Mouse (Mus musculus) retina, postnatal 7 days (tissue): Measurements from ENCODE around the gene Cnga2.
"Not testable (repeated sequence)": the region's sequence is repeated elsewhere in the genome, so short reads cannot be mapped to it uniquely, and the experiment has no call there.

Source experiments
- DNase-seq: peaks from one replicate; pipeline ENCODE4 v3.0.0-alpha.2; 2012; ENCODE audit warnings: low read depth, low spot score

Cnga2 gene

GRCm38 (mm10) chrX:71991549-71991948, at the start of gene Cnga2:
Cnga2 (plus strand) TSS chrX:71991849.
- no peak for DNase-seq

GRCm38 (mm10) chrX:71946631-71947030, 45.0 kb upstream of the Cnga2 start:
- peak; percentile 29 for DNase-seq

- no peak for DNase-seq
These were observed 33.3 kb upstream of the Cnga2 start for GRCm38 (mm10) chrX:71958366-71958765.

- DNase-seq: peak; percentile 14
These were observed 29.3 kb upstream of the Cnga2 start, which contains the start of gene Prrg3 for GRCm38 (mm10) chrX:71962073-71963051. Prrg3 (plus strand) TSS chrX:71962624.

DNA sequence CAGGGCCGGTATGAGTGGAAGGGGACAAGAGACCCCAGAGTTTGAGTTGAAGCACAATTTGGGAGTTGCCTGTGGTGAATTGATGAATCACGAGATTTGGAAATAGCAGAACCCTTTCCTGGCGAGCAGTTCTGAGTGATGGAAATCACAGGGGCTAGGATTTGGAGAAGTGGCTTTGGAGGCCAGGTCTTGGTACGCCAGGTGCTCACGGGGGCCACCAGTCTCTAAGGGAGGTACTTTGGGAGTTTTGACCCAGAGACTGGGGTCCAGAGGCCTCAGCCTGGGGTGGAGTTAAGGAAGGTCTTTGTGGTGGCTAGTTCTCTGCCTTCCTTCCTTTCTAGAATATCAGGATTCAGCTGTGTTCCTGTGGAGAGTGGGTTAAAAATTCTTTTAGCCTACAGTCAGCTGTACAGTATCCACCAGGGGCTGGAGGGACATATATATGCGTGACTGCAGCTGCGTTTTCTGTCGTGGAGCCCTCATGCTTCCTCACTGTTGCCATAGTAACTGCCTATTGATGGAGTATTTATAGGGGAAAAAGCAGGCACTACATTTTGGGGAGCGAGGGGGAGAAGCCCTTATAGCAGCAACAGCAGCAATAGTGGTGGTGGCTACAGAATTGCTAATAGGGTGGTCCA, 28.3 kb upstream of the Cnga2 start:
- DNase-seq: no peak

- no peak for DNase-seq
These were observed 23.4 kb upstream of the Cnga2 start for GRCm38 (mm10) chrX:71968216-71968615.

GRCm38 (mm10) chrX:71968816-71969215, 22.8 kb upstream of the Cnga2 start:
- no peak for DNase-seq

DNA sequence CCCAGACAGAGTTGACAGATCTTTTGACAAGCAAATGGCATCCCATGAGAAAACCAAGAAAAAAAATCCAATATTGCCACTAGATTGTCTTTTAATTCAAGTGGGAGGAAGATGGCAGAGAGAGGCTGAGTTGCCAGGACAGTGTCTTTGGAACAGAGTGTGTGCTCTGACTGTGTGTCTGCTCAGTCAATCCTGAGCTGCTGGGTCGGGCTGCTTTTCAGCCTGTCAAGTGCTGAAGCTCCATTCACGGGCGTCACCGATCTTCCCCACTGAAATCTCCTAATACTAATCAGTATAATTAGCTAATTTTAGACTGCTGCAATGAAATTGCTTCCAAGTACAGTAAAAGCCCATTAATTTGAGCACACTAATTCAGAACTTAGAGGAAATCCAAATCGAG, 20.3 kb upstream of the Cnga2 start:
- no peak for DNase-seq

DNA sequence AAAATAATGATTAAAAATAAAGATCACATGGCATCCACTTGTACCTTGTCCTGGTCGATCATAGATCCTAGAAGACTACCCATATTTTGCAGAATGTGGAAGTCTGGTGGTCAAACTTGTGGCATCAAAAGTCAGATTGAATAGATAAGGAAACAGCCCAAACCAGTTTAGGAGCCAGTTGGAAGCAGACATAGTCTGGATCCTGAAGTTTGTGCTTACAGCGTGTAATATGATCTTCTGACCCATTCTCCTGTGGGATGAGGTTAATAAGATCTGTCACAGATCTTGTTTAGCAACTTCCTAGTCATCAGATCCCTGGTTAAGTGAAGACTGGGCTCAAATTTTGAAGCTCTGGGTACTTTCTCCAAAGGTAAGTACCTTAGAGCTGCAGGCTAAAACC, 19.0 kb upstream of the Cnga2 start, which contains the start of gene Fate1:
TSS of gene Fate1 (plus strand) at position 301 of the 400 bp plus-strand sequence.
- no peak for DNase-seq

- DNase-seq: not testable (repeated sequence)
These were observed 14.0 kb upstream of the Cnga2 start for GRCm38 (mm10) chrX:71977681-71978080.

- DNase-seq: no peak
These were observed 11.2 kb upstream of the Cnga2 start for GRCm38 (mm10) chrX:71980443-71980842.

GRCm38 (mm10) chrX:71981322-71981721, 10.3 kb upstream of the Cnga2 start:
- DNase-seq: no peak

DNA sequence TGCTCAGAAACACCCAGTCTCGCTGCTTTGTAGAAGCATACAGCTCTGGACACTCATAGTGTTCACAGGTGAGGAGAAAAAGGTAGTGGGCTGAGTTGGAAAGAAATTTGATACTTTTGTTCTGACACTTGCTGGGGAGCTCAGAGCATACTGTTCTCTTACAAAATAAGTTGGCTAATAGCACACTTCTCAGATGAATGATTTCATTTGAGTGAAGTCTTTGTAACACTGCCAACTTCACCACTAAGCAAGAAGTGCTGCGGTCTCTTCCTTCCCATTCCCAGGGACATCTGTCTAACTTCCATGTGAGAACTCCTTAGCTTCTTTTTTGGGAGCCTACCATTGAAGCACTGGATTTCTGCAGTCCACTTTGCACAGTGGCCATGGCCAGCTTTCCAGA, 8.4 kb upstream of the Cnga2 start:
- no peak for DNase-seq

- DNase-seq: no peak
These were observed 7.9 kb upstream of the Cnga2 start for GRCm38 (mm10) chrX:71983775-71984174.

GRCm38 (mm10) chrX:71995972-71996371, 4.3 kb downstream of the Cnga2 start:
- DNase-seq: no peak

DNA sequence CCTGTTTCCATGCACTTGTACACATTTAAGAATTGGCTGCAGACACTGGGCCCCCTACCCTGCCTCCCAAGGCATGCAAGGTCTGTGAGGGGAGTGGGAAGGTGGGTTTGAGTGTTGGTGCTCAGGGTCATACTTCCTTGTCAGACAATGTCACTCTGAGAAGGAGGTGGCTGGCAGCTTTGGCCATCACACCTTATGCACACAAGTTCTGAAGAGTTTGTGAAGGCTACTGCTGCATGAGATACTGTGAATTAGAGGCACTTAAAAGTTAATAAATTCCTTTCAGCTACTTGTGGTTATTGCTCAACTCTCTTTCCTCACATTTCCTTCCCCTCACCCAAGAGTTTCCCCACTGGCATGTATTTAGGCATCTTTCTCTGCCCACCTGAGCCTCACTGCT, 18.3 kb downstream of the Cnga2 start:
- DNase-seq: no peak

DNA sequence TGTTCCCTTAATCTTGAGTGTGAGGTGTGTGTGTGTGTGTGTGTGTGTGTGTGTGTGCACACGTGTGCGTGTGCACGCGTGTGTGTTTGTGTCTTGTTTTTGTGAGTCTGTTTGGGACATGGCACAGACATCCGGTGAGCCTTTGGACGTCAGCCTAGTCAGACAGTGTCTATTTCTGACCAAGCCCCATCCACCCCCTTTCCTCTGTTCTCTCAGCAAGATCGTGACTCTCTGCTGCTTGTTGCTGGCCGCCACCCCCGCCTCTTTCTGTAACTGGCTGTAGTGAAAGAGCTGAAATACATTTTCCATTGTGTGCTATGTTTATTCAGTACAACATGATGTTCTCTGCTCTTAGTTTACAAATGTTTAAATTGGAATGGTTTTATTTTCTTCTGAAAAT, 20.6 kb downstream of the Cnga2 start:
- no peak for DNase-seq

- DNase-seq: no peak
These were observed 21.2 kb downstream of the Cnga2 start for GRCm38 (mm10) chrX:72012804-72013203.

DNA sequence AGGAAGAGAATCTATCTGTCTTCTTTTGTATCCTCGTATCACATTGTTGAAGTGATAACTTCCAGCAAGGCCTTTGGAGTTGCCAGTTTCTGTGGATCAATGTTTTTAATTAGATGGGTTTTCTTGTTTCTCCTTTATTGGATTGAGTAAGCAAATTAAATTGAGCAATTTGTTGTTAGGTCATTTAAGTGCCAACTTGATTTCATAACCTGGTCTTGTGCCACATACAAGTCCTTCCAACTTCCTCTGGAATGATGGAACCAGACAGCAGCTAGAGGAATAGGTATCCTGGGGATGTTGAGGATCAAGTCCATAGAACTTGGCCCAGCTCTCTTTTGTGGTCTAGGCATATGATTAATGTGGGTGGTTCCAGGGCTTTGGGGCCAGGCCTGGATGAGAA, 30.6 kb downstream of the Cnga2 start:
- DNase-seq: no peak

GRCm38 (mm10) chrX:72022750-72023398, 31.2 kb downstream of the Cnga2 start:
- peak; percentile 14 for DNase-seq

GRCm38 (mm10) chrX:72023542-72023941, 31.9 kb downstream of the Cnga2 start:
- no peak for DNase-seq

DNA sequence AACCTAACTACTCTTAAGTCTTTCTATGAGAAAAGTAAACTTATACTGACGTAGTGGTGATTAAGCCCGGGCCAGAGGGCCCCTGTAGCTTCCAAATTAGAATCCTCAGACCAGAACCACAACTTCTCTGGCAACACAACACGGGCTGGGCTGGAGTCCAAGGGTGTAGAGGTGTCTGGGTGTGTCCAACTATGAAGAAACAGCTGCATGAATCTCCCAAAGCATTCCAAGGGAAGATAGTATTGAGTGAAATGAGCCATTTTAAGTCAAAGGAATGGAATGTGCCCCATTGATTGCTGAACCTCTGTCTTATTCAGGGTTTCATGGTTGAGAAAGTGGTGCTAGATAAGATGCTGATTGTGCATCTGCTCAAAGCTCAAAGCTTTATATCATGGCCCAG, 52.4 kb downstream of the Cnga2 start:
- DNase-seq: no peak
